Mouse (Mus musculus): Measurements from ENCODE around the gene Zfp697. TPM values are rescaled to one million over a fixed set of nuclear protein-coding genes. Genes with fewer than 3 reads are reported as not detected.

The Zfp697 gene
- polyA plus RNA-seq (2014; fragmentation: Nextera tagmentation; extraction: Ambion mirVana), result 11.1 and 13.3 TPM in 2 replicates

DNA sequence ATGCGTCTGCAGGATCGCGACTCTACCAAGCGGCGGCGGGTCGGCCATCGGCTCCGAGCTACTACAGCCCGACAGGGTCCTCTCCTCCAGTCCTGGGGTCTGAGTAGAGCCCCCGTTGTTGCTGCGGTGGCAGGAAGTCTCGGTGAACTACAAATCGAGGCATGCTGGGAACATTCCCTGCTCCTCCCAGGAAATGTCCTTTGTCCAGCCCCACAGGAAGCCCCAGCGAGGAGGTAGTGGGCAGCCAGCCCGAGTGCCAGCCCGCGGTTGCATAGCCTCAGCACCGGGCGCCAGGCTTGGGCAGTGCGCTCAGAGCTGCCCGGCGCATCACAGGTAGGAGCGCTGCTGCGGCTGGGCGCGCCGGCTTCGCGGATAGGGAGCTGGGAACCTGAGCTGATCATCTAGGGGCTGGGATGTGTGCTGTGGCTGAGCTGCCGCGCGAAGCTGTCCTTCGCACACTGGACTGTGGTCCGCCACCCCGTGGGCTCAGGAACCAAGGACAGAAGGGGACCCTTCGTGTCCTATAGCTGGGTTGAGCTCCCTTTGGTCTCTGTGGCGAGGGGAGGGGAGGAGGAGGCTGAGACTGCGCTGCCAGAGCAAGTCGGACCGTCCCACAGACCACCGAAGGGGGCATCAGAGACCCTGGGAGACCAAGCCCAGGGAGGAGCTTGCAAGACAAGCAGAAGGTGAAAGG is at the start of gene Zfp697:
Zfp697 (plus strand) TSS at position 216 of the 694 bp plus-strand sequence.
- ATAC-seq (ENCODE audit: insufficient number of reproducible peaks, insufficient read depth, low FRiP score, low read depth), result peak; percentile 81
- Histone ChIP-seq H3K4me2 (ENCODE audit: low read length) (peak within 1 kb of the TSS; percentile 94), H3K9me3 (ENCODE audit: control insufficient read depth, low read length) (no peaks in the 10 kb centered on the region), H3K27me3 (ENCODE audit: control insufficient read depth, insufficient read depth, low read length) (no peaks in the 10 kb centered on the region), H3K36me3 (ENCODE audit: control insufficient read depth, insufficient read depth, low read length) (no peaks in the 10 kb centered on the region), H3K4me1 (ENCODE audit: control insufficient read depth in 2 of 2, insufficient read depth in 2 of 2, low read length in 2 of 2) (peaks cover 4 to 26% of the 10 kb centered on the region in 2 experiments), H3K9ac (ENCODE audit: low read length) (peak within 1 kb of the TSS; percentile 89), H3K27ac (replicated peaks in 1 of 2; ENCODE audit: control insufficient read depth in 1 of 2, insufficient read depth in 1 of 2, low read depth in 2 of 2, low read length in 2 of 2) (peak within 1 kb of the TSS; percentile 41 to 80), H3K4me3 (ENCODE audit: control insufficient read depth in 1 of 2, insufficient read depth in 1 of 2, low read depth in 1 of 2, low read length in 2 of 2) (peak within 1 kb of the TSS; percentile 59 to 67)
- under 1% methylated on average over 42 of the region's 42 CpGs for WGBS

DNA sequence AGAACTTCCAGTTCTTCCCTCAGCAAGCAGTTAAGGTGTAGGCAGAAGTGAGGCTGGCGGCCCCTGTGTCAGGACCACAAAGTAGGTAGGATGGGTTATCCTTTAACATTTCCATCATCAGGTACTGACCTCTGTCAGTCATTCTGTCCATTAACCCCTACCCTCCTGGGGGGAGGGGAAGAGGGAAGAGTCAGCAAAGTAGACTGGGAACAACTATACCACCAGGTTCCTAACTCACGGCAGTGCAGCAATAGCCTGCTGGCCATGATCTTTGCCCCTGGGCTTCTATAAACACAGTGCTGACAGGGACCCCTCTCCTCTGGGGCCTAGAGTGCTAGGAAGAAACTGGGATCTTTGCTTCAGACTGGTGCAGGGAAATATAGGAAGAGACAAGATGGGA is 48.3 kb upstream of the Zfp697 start:
- peaks cover 6 to 7% of the 10 kb centered on the region in 2 experiments for H3K4me1 ChIP-seq (ENCODE audit: control insufficient read depth in 2 of 2, insufficient read depth in 2 of 2, low read length in 2 of 2)
- ATAC-seq (ENCODE audit: insufficient number of reproducible peaks, insufficient read depth, low FRiP score, low read depth), result no peak
- no peak overlapping the region for H3K4me2 ChIP-seq (ENCODE audit: low read length)
- H3K4me3 ChIP-seq (ENCODE audit: control insufficient read depth in 1 of 2, insufficient read depth in 1 of 2, low read depth in 1 of 2, low read length in 2 of 2), result no peak overlapping the region
- H3K27me3 ChIP-seq (ENCODE audit: control insufficient read depth, insufficient read depth, low read length), result no peaks in the 10 kb centered on the region
- peaks cover 20% of the 10 kb centered on the region for H3K36me3 ChIP-seq (ENCODE audit: control insufficient read depth, insufficient read depth, low read length)
- WGBS, result 82% methylated on average over 2 of the region's 2 CpGs
- H3K9ac ChIP-seq (ENCODE audit: low read length), result no peak overlapping the region
- H3K27ac ChIP-seq (replicated peaks in 1 of 2; ENCODE audit: control insufficient read depth in 1 of 2, insufficient read depth in 1 of 2, low read depth in 2 of 2, low read length in 2 of 2), result no peak overlapping the region
- no peaks in the 10 kb centered on the region for H3K9me3 ChIP-seq (ENCODE audit: control insufficient read depth, low read length)

GRCm38 (mm10) chr3:98335331-98335730 is 46.9 kb upstream of the Zfp697 start:
- Histone ChIP-seq H3K36me3 (ENCODE audit: control insufficient read depth, insufficient read depth, low read length) (peaks cover 14% of the 10 kb centered on the region), H3K4me2 (ENCODE audit: low read length) (no peak overlapping the region), H3K9me3 (ENCODE audit: control insufficient read depth, low read length) (no peaks in the 10 kb centered on the region), H3K9ac (ENCODE audit: low read length) (no peak overlapping the region), H3K4me3 (ENCODE audit: control insufficient read depth in 1 of 2, insufficient read depth in 1 of 2, low read depth in 1 of 2, low read length in 2 of 2) (no peak overlapping the region), H3K27me3 (ENCODE audit: control insufficient read depth, insufficient read depth, low read length) (no peaks in the 10 kb centered on the region), H3K27ac (replicated peaks in 1 of 2; ENCODE audit: control insufficient read depth in 1 of 2, insufficient read depth in 1 of 2, low read depth in 2 of 2, low read length in 2 of 2) (no peak overlapping the region), H3K4me1 (ENCODE audit: control insufficient read depth in 2 of 2, insufficient read depth in 2 of 2, low read length in 2 of 2) (peaks cover 6 to 7% of the 10 kb centered on the region in 2 experiments)
- no peak for ATAC-seq (ENCODE audit: insufficient number of reproducible peaks, insufficient read depth, low FRiP score, low read depth)

DNA sequence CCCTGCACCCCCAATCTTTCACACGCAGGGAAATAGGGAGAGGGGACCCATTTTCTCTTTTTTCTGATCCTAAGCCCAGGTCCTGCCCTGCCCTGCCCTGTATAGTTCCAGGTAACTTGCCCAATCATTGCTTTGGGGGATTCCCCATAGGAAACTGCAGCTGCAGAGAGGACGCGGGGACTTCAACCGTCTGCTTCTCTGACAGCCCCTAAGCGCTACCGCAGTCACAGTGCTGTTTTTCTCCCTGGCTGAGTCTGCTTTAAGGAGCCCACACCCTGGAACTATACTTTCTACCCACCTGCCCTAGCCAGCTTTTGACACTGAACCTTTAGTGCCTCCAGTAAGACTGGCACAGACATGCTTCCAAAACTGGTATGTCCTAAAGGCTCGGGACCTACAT is 46.4 kb upstream of the Zfp697 start:
- Histone ChIP-seq H3K9me3 (ENCODE audit: control insufficient read depth, low read length) (no peaks in the 10 kb centered on the region), H3K27ac (replicated peaks in 1 of 2; ENCODE audit: control insufficient read depth in 1 of 2, insufficient read depth in 1 of 2, low read depth in 2 of 2, low read length in 2 of 2) (no peak overlapping the region), H3K4me3 (ENCODE audit: control insufficient read depth in 1 of 2, insufficient read depth in 1 of 2, low read depth in 1 of 2, low read length in 2 of 2) (no peak overlapping the region), H3K36me3 (ENCODE audit: control insufficient read depth, insufficient read depth, low read length) (peaks cover 14% of the 10 kb centered on the region), H3K4me2 (ENCODE audit: low read length) (no peak overlapping the region), H3K4me1 (ENCODE audit: control insufficient read depth in 2 of 2, insufficient read depth in 2 of 2, low read length in 2 of 2) (peaks cover 6 to 7% of the 10 kb centered on the region in 2 experiments), H3K27me3 (ENCODE audit: control insufficient read depth, insufficient read depth, low read length) (no peaks in the 10 kb centered on the region), H3K9ac (ENCODE audit: low read length) (no peak overlapping the region)
- ATAC-seq (ENCODE audit: insufficient number of reproducible peaks, insufficient read depth, low FRiP score, low read depth), result no peak
- WGBS, result 72% methylated on average over 7 of the region's 7 CpGs

GRCm38 (mm10) chr3:98336661-98337654 is 45.3 kb upstream of the Zfp697 start:
- no peaks in the 10 kb centered on the region for H3K9me3 ChIP-seq (ENCODE audit: control insufficient read depth, low read length)
- peaks cover 11% of the 10 kb centered on the region for H3K36me3 ChIP-seq (ENCODE audit: control insufficient read depth, insufficient read depth, low read length)
- no peak overlapping the region for H3K4me2 ChIP-seq (ENCODE audit: low read length)
- no peak overlapping the region for H3K4me3 ChIP-seq (ENCODE audit: control insufficient read depth in 1 of 2, insufficient read depth in 1 of 2, low read depth in 1 of 2, low read length in 2 of 2)
- no peak overlapping the region for H3K9ac ChIP-seq (ENCODE audit: low read length)
- H3K27ac ChIP-seq (replicated peaks in 1 of 2; ENCODE audit: control insufficient read depth in 1 of 2, insufficient read depth in 1 of 2, low read depth in 2 of 2, low read length in 2 of 2), result no peak overlapping the region
- WGBS, result 88% methylated on average over 22 of the region's 22 CpGs
- no peak for ATAC-seq (ENCODE audit: insufficient number of reproducible peaks, insufficient read depth, low FRiP score, low read depth)
- no peaks in the 10 kb centered on the region for H3K27me3 ChIP-seq (ENCODE audit: control insufficient read depth, insufficient read depth, low read length)
- H3K4me1 ChIP-seq (ENCODE audit: control insufficient read depth in 2 of 2, insufficient read depth in 2 of 2, low read length in 2 of 2), result peaks cover 6 to 7% of the 10 kb centered on the region in 2 experiments

GRCm38 (mm10) chr3:98338584-98339041 is 43.6 kb upstream of the Zfp697 start:
- Histone ChIP-seq H3K27ac (replicated peaks in 1 of 2; ENCODE audit: control insufficient read depth in 1 of 2, insufficient read depth in 1 of 2, low read depth in 2 of 2, low read length in 2 of 2) (0 out of 4 replicates have a peak overlapping the region, but pooled peaks of 1 of the 2 experiments have one; percentile 44), H3K4me2 (ENCODE audit: low read length) (peak overlapping the region; percentile 97), H3K9ac (ENCODE audit: low read length) (peak overlapping the region; percentile 77), H3K27me3 (ENCODE audit: control insufficient read depth, insufficient read depth, low read length) (no peaks in the 10 kb centered on the region), H3K4me3 (ENCODE audit: control insufficient read depth in 1 of 2, insufficient read depth in 1 of 2, low read depth in 1 of 2, low read length in 2 of 2) (peak overlapping the region; percentile 70 to 72), H3K9me3 (ENCODE audit: control insufficient read depth, low read length) (no peaks in the 10 kb centered on the region), H3K36me3 (ENCODE audit: control insufficient read depth, insufficient read depth, low read length) (no peaks in the 10 kb centered on the region), H3K4me1 (ENCODE audit: control insufficient read depth in 2 of 2, insufficient read depth in 2 of 2, low read length in 2 of 2) (peaks cover 6 to 7% of the 10 kb centered on the region in 2 experiments)
- peak; percentile 60; the same call in 1 of the 2 replicates for ATAC-seq (ENCODE audit: insufficient number of reproducible peaks, insufficient read depth, low FRiP score, low read depth)
- WGBS, result 11% methylated on average over 15 of the region's 15 CpGs

GRCm38 (mm10) chr3:98339097-98339705 is 43.1 kb upstream of the Zfp697 start:
- H3K27ac ChIP-seq (replicated peaks in 1 of 2; ENCODE audit: control insufficient read depth in 1 of 2, insufficient read depth in 1 of 2, low read depth in 2 of 2, low read length in 2 of 2), result peak overlapping the region in 1 of 2 experiments; percentile 44; a peak in 1 of 4 replicates
- ATAC-seq (ENCODE audit: insufficient number of reproducible peaks, insufficient read depth, low FRiP score, low read depth), result peak; percentile 45
- under 1% methylated on average over 46 of the region's 46 CpGs for WGBS
- no peaks in the 10 kb centered on the region for H3K9me3 ChIP-seq (ENCODE audit: control insufficient read depth, low read length)
- H3K27me3 ChIP-seq (ENCODE audit: control insufficient read depth, insufficient read depth, low read length), result no peaks in the 10 kb centered on the region
- H3K4me1 ChIP-seq (ENCODE audit: control insufficient read depth in 2 of 2, insufficient read depth in 2 of 2, low read length in 2 of 2), result peaks cover 6 to 7% of the 10 kb centered on the region in 2 experiments
- H3K4me3 ChIP-seq (ENCODE audit: control insufficient read depth in 1 of 2, insufficient read depth in 1 of 2, low read depth in 1 of 2, low read length in 2 of 2), result peak overlapping the region; percentile 70 to 72
- peak overlapping the region; percentile 77 for H3K9ac ChIP-seq (ENCODE audit: low read length)
- H3K4me2 ChIP-seq (ENCODE audit: low read length), result peak overlapping the region; percentile 97
- H3K36me3 ChIP-seq (ENCODE audit: control insufficient read depth, insufficient read depth, low read length), result no peaks in the 10 kb centered on the region

Data from heart, embryonic 14.5 days (tissue).